Mouse (Mus musculus): Measurements from ENCODE around the gene Klhl40.

Gene Klhl40

GRCm38 (mm10) chr9:121777484-121778065 is at the start of gene Klhl40:
TSS of gene Klhl40 (plus strand) at chr9:121777607.
- no peak for DNase-seq (ENCODE audit: low spot score in 2 of 2)

- no peak for DNase-seq (ENCODE audit: low spot score in 2 of 2)
These were observed 36.9 kb upstream of the Klhl40 start for GRCm38 (mm10) chr9:121740490-121740889.

- DNase-seq (ENCODE audit: low spot score in 2 of 2): no peak
These were observed 36.2 kb upstream of the Klhl40 start for GRCm38 (mm10) chr9:121741168-121741567.

GRCm38 (mm10) chr9:121744051-121744450 is 33.4 kb upstream of the Klhl40 start:
- DNase-seq (ENCODE audit: low spot score in 2 of 2): no peak

- DNase-seq (ENCODE audit: low spot score in 2 of 2): no peak
These were observed 24.6 kb upstream of the Klhl40 start for GRCm38 (mm10) chr9:121752774-121753173.

GRCm38 (mm10) chr9:121754624-121755023 is 22.8 kb upstream of the Klhl40 start:
- no peak for DNase-seq (ENCODE audit: low spot score in 2 of 2)

- DNase-seq (ENCODE audit: low spot score in 2 of 2): no peak
These were observed 20.6 kb upstream of the Klhl40 start for GRCm38 (mm10) chr9:121756785-121757184.

GRCm38 (mm10) chr9:121757432-121757831 is 20.0 kb upstream of the Klhl40 start:
- no peak for DNase-seq (ENCODE audit: low spot score in 2 of 2)

GRCm38 (mm10) chr9:121757835-121758814 is 19.3 kb upstream of the Klhl40 start:
- DNase-seq (ENCODE audit: low spot score in 2 of 2): no peak

GRCm38 (mm10) chr9:121759091-121760081 is 18.0 kb upstream of the Klhl40 start, which contains the start of gene Zfp651:
TSS of gene Zfp651 (plus strand) at chr9:121759330.
- peak; percentile 29 to 39 for DNase-seq (ENCODE audit: low spot score in 2 of 2)

- peak in 1 of 2 experiments; percentile 52 for DNase-seq (ENCODE audit: low spot score in 2 of 2)
These were observed 16.9 kb upstream of the Klhl40 start for GRCm38 (mm10) chr9:121760271-121761090.

- DNase-seq (ENCODE audit: low spot score in 2 of 2): peak in 1 of 2 experiments; percentile 35
These were observed 16.2 kb upstream of the Klhl40 start for GRCm38 (mm10) chr9:121761091-121761665.

GRCm38 (mm10) chr9:121761787-121762186 is 15.6 kb upstream of the Klhl40 start:
- DNase-seq (ENCODE audit: low spot score in 2 of 2): no peak

GRCm38 (mm10) chr9:121762248-121762647 is 15.2 kb upstream of the Klhl40 start:
- DNase-seq (ENCODE audit: low spot score in 2 of 2): no peak

- DNase-seq (ENCODE audit: low spot score in 2 of 2): no peak
These were observed 14.6 kb upstream of the Klhl40 start for GRCm38 (mm10) chr9:121762761-121763160.

GRCm38 (mm10) chr9:121763716-121764115 is 13.7 kb upstream of the Klhl40 start:
- DNase-seq (ENCODE audit: low spot score in 2 of 2): no peak

GRCm38 (mm10) chr9:121765166-121765855 is 12.1 kb upstream of the Klhl40 start:
- no peak for DNase-seq (ENCODE audit: low spot score in 2 of 2)

- DNase-seq (ENCODE audit: low spot score in 2 of 2): no peak
These were observed 5.0 kb upstream of the Klhl40 start for GRCm38 (mm10) chr9:121772412-121772811.

GRCm38 (mm10) chr9:121775951-121776350 is 1.5 kb upstream of the Klhl40 start:
- DNase-seq (ENCODE audit: low spot score in 2 of 2): no peak

- DNase-seq (ENCODE audit: low spot score in 2 of 2): no peak
These were observed 896 bp upstream of the Klhl40 start for GRCm38 (mm10) chr9:121776511-121776910.
